Mouse (Mus musculus) forebrain, embryonic 16.5 days (tissue): ENCODE measurements around the gene Hltf. TPM values are rescaled to one million over a fixed set of nuclear protein-coding genes. Genes with fewer than 3 reads are reported as not detected.

ENCODE experiments used
- ATAC-seq: fragments of 200-750 bp; cut with Nextera tagmentation; 2 replicates; pipeline ENCODE4 v1.8.0; 2017; ENCODE audit warnings: mild to moderate bottlenecking, moderate library complexity
- H3K27ac ChIP-seq: fragments of 300-500 bp; sonication (generic); 2 replicates; pipeline ENCODE4 v1.5.1; 2014; ENCODE audit warnings: low read length, control low read depth
- H3K27me3 ChIP-seq: fragments of 300-500 bp; sonication (generic); replicated peaks from 2 replicates; pipeline ENCODE4 v1.6.1; 2014; ENCODE audit warnings: low read length; ENCODE audit not compliant: control insufficient read depth, insufficient read depth
- H3K36me3 ChIP-seq: fragments of 300-500 bp; sonication (generic); 2 replicates; pipeline ENCODE4 v1.6.1; 2014; ENCODE audit not compliant: control insufficient read depth, insufficient read depth
- H3K4me1 ChIP-seq: fragments of 300-500 bp; sonication (generic); replicated peaks from 2 replicates; pipeline ENCODE4 v1.6.1; 2014; ENCODE audit warnings: low read length; ENCODE audit not compliant: control insufficient read depth, insufficient read depth
- H3K4me2 ChIP-seq: fragments of 300-500 bp; sonication (generic); 2 replicates; pipeline ENCODE4 v1.6.1; 2014; ENCODE audit warnings: mild to moderate bottlenecking, low read length, control low read depth
- H3K4me3 ChIP-seq: fragments of 300-500 bp; sonication (generic); replicated peaks from 2 replicates; pipeline ENCODE4 v1.5.1; 2014; ENCODE audit warnings: mild to moderate bottlenecking, low read length, control low read depth
- H3K9ac ChIP-seq: fragments of 300-500 bp; sonication (generic); replicated peaks from 2 replicates; pipeline ENCODE4 v1.6.1; 2014; ENCODE audit warnings: low read depth, low read length, control low read depth
- H3K9me3 ChIP-seq: fragments of 300-500 bp; sonication (generic); 2 replicates; pipeline ENCODE4 v1.6.1; 2016; ENCODE audit warnings: low read length; ENCODE audit not compliant: control insufficient read depth
- WGBS: fragments of 180-500 bp; shearing (Covaris S2); extraction: QIAGEN DNeasy Blood & Tissue Kit; methylation state at CpG from one replicate; pipeline ENCODE4 v1.1.7; 2014; 5-methylcytosine and 5-hydroxymethylcytosine counted together
- polyA plus RNA-seq: library from polyadenylated mRNA; unstranded; fragments of >200 nt; fragmentation: Nextera tagmentation; extraction: Ambion mirVana; gene quantifications from 2 replicates; pipeline ENCODE4 v1.2.1, GENCODE M21; 2015

Gene Hltf
- polyA plus RNA-seq, 1 experiment from 2014 or later, result 24.6 TPM

- Histone ChIP-seq H3K27ac (no peak overlapping the region), H3K4me2 (no peak overlapping the region), H3K27me3 (no peaks in the 10 kb centered on the region), H3K4me3 (no peak overlapping the region), H3K9ac (no peak overlapping the region), H3K9me3 (no peaks in the 10 kb centered on the region), H3K4me1 (no peaks in the 10 kb centered on the region), H3K36me3 (peaks cover 5% of the 10 kb centered on the region; the same call in 1 of the 2 replicates)
- WGBS, result 88% methylated on average over 11 of the region's 11 CpGs
- no peak for ATAC-seq
These were observed 18.8 kb downstream of the Hltf start for GRCm38 (mm10) chr3:20076145-20077053.

GRCm38 (mm10) chr3:20082161-20082560 is 24.6 kb downstream of the Hltf start:
- 85% methylated on average over 3 of the region's 3 CpGs for WGBS
- no peak for ATAC-seq
- Histone ChIP-seq H3K4me2 (no peak overlapping the region), H3K4me3 (no peak overlapping the region), H3K27me3 (no peaks in the 10 kb centered on the region), H3K9ac (no peak overlapping the region), H3K27ac (no peak overlapping the region), H3K9me3 (no peaks in the 10 kb centered on the region), H3K36me3 (peaks cover 5% of the 10 kb centered on the region), H3K4me1 (no peaks in the 10 kb centered on the region)

GRCm38 (mm10) chr3:20103830-20104229 is 46.2 kb downstream of the Hltf start:
- H3K4me3 ChIP-seq, result no peak overlapping the region
- no peaks in the 10 kb centered on the region for H3K9me3 ChIP-seq
- no peak overlapping the region for H3K9ac ChIP-seq
- H3K4me1 ChIP-seq, result no peaks in the 10 kb centered on the region
- no peak overlapping the region for H3K27ac ChIP-seq
- no peak for ATAC-seq
- H3K27me3 ChIP-seq, result no peaks in the 10 kb centered on the region
- 80% methylated on average over 3 of the region's 3 CpGs for whole genome bisulfite sequencing
- no peak overlapping the region for H3K4me2 ChIP-seq
- peaks cover 7% of the 10 kb centered on the region for H3K36me3 ChIP-seq

- no peaks in the 10 kb centered on the region for H3K27me3 ChIP-seq
- no peak overlapping the region for H3K9ac ChIP-seq
- H3K4me2 ChIP-seq, result no peak overlapping the region
- H3K36me3 ChIP-seq, result peaks cover 7% of the 10 kb centered on the region
- H3K9me3 ChIP-seq, result no peaks in the 10 kb centered on the region
- no peak overlapping the region for H3K27ac ChIP-seq
- H3K4me3 ChIP-seq, result no peak overlapping the region
- ATAC-seq, result no peak
- 91% methylated on average over 8 of the region's 8 CpGs for WGBS
- H3K4me1 ChIP-seq, result no peaks in the 10 kb centered on the region
These were observed 46.7 kb downstream of the Hltf start for GRCm38 (mm10) chr3:20104318-20104717.

- Histone ChIP-seq H3K9me3 (no peaks in the 10 kb centered on the region), H3K36me3 (peaks cover 10% of the 10 kb centered on the region), H3K4me1 (no peaks in the 10 kb centered on the region), H3K4me3 (no peak overlapping the region), H3K27ac (no peak overlapping the region), H3K9ac (no peak overlapping the region), H3K4me2 (no peak overlapping the region), H3K27me3 (no peaks in the 10 kb centered on the region)
- no peak for ATAC-seq
- 91% methylated on average over 2 of the region's 2 CpGs for WGBS
These were observed 47.2 kb downstream of the Hltf start for GRCm38 (mm10) chr3:20104776-20105175.

GRCm38 (mm10) chr3:20108881-20109280 is 51.3 kb downstream of the Hltf start:
- Histone ChIP-seq H3K9me3 (no peaks in the 10 kb centered on the region), H3K4me2 (no peak overlapping the region), H3K27me3 (no peaks in the 10 kb centered on the region), H3K4me3 (no peak overlapping the region), H3K27ac (no peak overlapping the region), H3K4me1 (no peaks in the 10 kb centered on the region), H3K9ac (no peak overlapping the region), H3K36me3 (peaks cover 11% of the 10 kb centered on the region)
- 51% methylated on average over 5 of the region's 5 CpGs for WGBS
- ATAC-seq, result no peak

- H3K4me2 ChIP-seq, result no peak overlapping the region
- no peaks in the 10 kb centered on the region for H3K27me3 ChIP-seq
- H3K36me3 ChIP-seq, result peaks cover 9% of the 10 kb centered on the region
- ATAC-seq, result no peak
- no peaks in the 10 kb centered on the region for H3K4me1 ChIP-seq
- no peak overlapping the region for H3K27ac ChIP-seq
- 98% methylated on average over 2 of the region's 2 CpGs for WGBS
- no peaks in the 10 kb centered on the region for H3K9me3 ChIP-seq
- H3K4me3 ChIP-seq, result no peak overlapping the region
- H3K9ac ChIP-seq, result no peak overlapping the region
These were observed 54.3 kb downstream of the Hltf start for GRCm38 (mm10) chr3:20111913-20112312.

GRCm38 (mm10) chr3:20119044-20119591 is 61.5 kb downstream of the Hltf start:
- Histone ChIP-seq H3K9ac (no peak overlapping the region), H3K27ac (no peak overlapping the region), H3K4me1 (no peaks in the 10 kb centered on the region), H3K9me3 (no peaks in the 10 kb centered on the region), H3K27me3 (no peaks in the 10 kb centered on the region), H3K36me3 (0 out of 2 replicates have a peak, but pooled peaks cover 2% of the 10 kb centered on the region), H3K4me2 (no peak overlapping the region), H3K4me3 (no peak overlapping the region)
- peak; percentile 38; the same call in 1 of the 2 replicates for ATAC-seq
- WGBS, result 90% methylated on average over 19 of the region's 19 CpGs

GRCm38 (mm10) chr3:20119686-20120244 is 62.2 kb downstream of the Hltf start:
- Histone ChIP-seq H3K9me3 (no peaks in the 10 kb centered on the region), H3K27me3 (no peaks in the 10 kb centered on the region), H3K4me3 (no peak overlapping the region), H3K4me2 (no peak overlapping the region), H3K4me1 (no peaks in the 10 kb centered on the region), H3K9ac (no peak overlapping the region), H3K36me3 (0 out of 2 replicates have a peak, but pooled peaks cover 2% of the 10 kb centered on the region), H3K27ac (no peak overlapping the region)
- ATAC-seq, result peak; percentile 38; the same call in 1 of the 2 replicates
- 53% methylated on average over 4 of the region's 4 CpGs for WGBS
